Mouse (Mus musculus): ENCODE measurements around the gene Tubgcp5. TPM values are rescaled to one million over a fixed set of nuclear protein-coding genes. Genes with fewer than 3 reads are reported as not detected.

The Tubgcp5 gene
- total RNA-seq, 2 experiments from 2014 or later: 14.5 to 14.7 TPM

GRCm38 (mm10) chr7:55846606-55847312, 52.8 kb downstream of the Tubgcp5 start:
- ATAC-seq (replicated peaks; ENCODE audit: low FRiP score, poor library complexity, severe bottlenecking): no peak

DNA sequence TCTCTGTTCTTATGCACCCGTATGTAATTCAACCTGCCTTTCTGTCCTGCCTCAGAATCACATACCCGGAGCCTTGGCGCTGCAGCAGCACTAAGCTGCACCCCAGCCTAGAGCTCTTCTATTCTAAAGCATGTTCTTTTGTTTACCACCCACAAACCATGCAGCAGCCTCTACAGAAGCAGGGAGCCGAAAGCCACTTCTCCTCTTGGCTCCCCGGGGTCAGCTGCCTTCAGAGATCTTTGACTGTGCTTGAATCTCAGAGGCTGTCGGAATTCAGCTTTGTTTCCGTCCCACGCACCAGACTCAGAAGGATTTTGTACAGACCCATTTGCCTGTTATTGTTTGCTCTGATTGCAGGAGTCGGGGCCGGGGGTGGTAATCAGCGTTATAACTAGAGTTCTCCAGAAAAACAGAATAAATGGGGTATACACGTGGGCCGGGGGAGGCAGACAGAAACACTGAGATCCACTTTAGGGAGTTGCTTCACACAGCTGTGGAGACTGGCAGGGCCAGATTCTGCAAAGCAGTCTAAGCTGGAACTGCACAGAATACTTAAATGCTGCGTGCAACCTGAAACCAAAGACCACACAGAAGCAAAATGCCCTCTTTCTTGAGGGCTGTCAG, 56.1 kb downstream of the Tubgcp5 start:
- no peak for ATAC-seq (replicated peaks; ENCODE audit: low FRiP score, poor library complexity, severe bottlenecking)

DNA sequence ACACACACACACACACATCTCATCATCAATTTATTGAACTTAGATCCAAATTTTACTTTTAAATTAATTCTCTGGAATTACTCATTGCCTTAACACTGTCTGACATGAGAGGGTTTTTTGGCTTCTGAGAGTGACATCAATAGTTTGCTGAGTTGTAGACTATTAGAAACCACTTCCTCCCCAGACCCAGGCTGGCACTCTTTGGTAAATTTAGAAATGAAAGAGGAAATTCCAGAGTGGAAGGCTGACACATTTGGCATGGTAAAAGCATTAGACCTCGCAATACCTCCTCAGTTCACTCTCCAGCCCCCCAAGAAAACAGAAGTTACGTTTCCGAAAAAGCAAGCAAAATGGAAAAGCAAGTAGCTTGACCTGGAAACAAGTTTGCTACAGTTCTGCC, 58.8 kb downstream of the Tubgcp5 start:
- ATAC-seq (replicated peaks; ENCODE audit: low FRiP score, poor library complexity, severe bottlenecking): no peak

DNA sequence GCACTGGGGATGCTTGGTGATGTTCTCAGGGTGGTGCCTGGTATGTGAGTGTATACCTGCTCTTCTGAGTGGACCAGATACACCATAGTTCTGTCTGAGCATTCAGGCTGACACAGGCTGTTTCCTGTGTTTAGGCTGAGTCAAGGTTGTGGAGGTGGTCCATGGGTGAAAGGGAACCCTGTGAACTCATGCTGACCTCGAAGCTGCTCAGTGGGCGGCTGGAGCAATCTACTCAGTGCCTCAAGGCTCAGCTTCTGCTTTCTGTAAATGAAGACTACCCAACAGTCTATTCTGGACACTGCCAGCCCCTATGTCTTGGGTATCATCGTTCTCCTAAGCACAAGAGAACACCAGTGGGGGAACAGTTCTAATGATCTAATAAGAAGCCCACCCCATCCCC, 61.6 kb downstream of the Tubgcp5 start:
- no peak for ATAC-seq (replicated peaks; ENCODE audit: low FRiP score, poor library complexity, severe bottlenecking)

DNA sequence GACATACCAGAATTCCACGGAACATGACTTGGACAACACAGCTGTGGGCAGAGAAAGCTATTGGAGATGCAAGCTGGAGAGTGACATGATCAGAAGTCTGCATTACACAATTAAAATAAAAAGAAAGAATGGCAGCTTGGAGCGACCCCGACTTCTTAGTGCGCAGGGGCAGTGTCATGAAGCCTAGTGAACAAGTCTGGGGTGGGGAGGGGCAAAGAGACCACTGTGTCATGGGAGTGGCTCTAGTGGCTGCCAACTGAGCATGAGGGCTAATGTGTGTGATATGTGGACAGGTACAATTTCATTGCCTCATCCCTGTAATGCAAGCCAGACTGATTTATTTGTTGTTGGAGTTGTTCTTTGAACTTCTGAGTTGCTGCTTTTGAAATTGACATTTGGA, 62.8 kb downstream of the Tubgcp5 start:
- no peak for ATAC-seq (replicated peaks; ENCODE audit: low FRiP score, poor library complexity, severe bottlenecking)

DNA sequence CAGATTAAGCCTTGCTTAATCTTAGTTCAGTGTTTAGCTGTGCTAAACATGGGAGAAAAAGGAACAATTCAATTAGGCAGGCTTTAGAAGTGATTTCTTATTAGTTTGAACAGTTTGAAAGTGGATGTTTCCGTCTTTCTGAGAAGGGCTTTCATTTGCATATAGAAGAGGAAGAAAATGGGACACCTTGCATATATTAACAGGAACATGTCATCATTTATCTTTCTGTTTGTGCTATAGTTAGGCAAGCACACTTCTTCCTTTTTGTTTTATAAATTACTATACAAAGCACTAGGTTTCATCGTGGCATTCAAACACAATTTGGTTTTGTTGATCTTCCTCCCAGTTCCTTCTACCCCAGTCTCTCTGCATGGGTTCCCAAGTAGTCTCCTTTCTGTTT, 63.8 kb downstream of the Tubgcp5 start:
- ATAC-seq (replicated peaks; ENCODE audit: low FRiP score, poor library complexity, severe bottlenecking): no peak

DNA sequence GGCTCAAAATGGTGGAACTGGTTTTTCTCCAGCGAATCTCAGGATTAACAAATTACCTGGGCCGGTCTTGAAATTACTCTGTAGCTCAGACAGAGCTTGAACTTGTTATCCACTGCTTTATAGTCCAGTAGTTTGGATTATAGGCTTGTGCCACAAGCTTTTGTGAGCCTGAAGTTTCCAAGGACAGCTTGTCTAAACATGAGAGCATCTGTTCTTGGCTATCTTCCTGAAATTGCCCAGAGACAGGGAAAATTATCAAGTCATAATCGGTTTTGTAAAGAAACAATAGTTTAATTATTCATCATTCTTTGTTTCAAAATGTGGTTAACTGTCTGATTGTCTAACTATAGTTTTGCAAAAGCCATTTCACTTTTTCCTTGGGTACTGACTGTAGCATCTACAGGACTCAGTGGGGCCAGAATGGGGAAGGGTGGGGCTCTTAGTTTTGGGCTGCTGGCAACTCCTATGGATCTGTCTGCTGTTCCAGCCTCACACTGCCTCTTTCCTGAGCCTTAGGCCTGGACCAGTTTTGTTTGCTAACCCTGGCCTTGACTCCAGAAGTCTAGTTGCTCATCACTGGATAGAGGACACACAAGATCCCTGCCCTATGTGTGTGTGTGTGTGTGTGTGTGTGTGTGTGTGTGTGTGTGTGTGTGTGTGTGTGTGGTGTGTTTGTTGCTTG, 65.0 kb downstream of the Tubgcp5 start:
- ATAC-seq (replicated peaks; ENCODE audit: low FRiP score, poor library complexity, severe bottlenecking): no peak

- no peak for ATAC-seq (replicated peaks; ENCODE audit: low FRiP score, poor library complexity, severe bottlenecking)
Measured at GRCm38 (mm10) chr7:55859518-55859872, 65.5 kb downstream of the Tubgcp5 start.

DNA sequence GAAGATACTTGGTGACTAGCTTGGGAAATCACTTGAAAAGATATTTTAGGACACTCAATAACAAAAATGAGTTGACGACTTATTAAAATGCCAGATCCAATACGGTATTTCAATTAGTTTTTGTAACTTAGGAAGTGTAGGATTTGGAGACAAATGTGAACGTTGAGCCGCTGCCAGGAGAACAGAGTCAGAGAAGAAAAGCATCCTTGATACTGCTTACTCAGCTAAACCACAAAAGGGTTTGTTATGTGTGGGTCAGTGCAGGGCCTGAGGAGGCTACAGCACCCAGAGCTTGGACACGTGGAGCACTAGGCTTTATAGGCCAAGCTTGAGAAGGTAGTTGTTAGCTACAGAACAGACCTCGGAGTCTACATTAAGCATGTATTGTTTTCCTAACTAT, 66.0 kb downstream of the Tubgcp5 start:
- ATAC-seq (replicated peaks; ENCODE audit: low FRiP score, poor library complexity, severe bottlenecking): no peak

DNA sequence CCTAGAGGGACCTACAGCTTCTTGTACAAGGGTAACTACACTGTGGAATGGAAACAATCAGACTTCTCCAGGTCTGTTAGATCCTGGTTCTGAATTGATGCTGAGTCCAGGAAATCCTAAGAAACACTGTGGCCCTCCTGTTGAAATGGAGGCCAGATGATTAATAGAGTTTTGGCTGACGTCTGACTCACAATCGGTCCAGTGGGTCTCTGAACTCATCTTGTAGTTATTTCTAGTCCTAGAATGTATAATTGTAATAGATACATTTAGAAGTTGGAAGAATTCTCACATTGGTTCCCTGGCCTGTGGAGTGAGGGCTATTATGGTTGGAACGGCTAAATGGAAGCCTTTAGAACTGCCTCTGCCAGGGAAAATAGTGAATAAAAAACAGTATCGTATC, 67.2 kb downstream of the Tubgcp5 start:
- ATAC-seq (replicated peaks; ENCODE audit: low FRiP score, poor library complexity, severe bottlenecking): no peak

DNA sequence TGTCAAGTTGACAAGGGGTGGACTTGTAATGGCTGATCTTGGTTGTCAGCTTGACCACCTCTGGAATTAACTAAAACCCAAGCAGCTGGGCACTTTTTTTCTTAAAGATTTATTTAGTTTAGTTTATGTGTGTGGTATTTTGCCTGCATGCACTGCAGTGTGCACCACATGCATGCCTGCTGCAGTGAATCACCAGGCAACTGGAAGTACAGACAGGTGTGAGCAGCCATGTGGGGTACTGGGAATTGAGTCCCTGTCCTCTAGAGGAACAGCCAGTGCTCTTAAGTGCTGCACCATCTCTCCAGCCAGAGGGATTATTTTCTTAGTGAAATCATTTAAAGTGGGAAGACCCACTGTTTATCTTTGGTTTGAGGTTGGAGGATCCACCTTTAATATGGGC, 71.1 kb downstream of the Tubgcp5 start:
- no peak for ATAC-seq (replicated peaks; ENCODE audit: low FRiP score, poor library complexity, severe bottlenecking)

GRCm38 (mm10) chr7:55865750-55866416, 71.9 kb downstream of the Tubgcp5 start:
- ATAC-seq (replicated peaks; ENCODE audit: low FRiP score, poor library complexity, severe bottlenecking): no peak

DNA sequence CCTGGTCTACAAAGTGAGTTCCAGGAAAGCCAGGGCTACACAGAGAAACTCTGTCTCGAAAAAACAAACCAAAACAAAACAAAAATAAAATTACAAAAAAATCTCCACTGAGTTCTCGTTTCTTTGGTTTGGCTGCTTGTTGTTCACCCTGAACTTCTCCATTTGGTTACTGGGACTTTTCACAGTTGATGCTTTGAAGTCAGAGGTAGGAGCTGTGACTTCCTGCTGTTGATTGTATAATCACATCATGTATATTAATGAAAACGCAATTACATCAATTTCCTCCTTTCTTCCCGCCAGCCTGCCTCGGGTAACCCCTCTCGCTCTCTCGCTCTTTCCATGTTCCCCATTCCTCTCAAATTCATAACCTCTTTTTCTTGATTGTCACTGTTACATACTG, 74.3 kb downstream of the Tubgcp5 start:
- ATAC-seq (replicated peaks; ENCODE audit: low FRiP score, poor library complexity, severe bottlenecking): no peak

- ATAC-seq (replicated peaks; ENCODE audit: low FRiP score, poor library complexity, severe bottlenecking): no peak
Measured at GRCm38 (mm10) chr7:55869220-55869619, 75.3 kb downstream of the Tubgcp5 start.

GRCm38 (mm10) chr7:55870340-55871020, 76.5 kb downstream of the Tubgcp5 start:
- ATAC-seq (replicated peaks; ENCODE audit: low FRiP score, poor library complexity, severe bottlenecking): no peak

GRCm38 (mm10) chr7:55871476-55871875, 77.5 kb downstream of the Tubgcp5 start:
- no peak for ATAC-seq (replicated peaks; ENCODE audit: low FRiP score, poor library complexity, severe bottlenecking)

DNA sequence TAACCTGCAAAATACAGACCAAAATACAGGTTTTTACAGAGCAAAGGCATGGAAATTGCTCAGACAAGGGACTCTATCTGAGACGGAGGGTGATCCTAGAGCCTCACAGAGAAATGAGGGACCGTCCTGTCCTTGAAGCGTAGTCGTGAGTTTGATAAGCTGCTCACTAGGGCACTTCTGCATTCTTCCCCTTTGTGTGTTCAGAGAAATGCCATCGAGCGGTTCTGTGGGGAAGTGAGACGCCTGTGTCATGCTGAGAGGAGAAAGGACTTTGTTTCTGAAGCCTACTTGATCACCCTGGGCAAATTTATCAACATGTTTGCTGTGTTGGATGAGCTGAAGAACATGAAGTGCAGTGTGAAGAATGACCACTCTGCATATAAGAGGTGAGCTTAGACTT, 80.7 kb downstream of the Tubgcp5 start:
- no peak for ATAC-seq (replicated peaks; ENCODE audit: low FRiP score, poor library complexity, severe bottlenecking)

GRCm38 (mm10) chr7:55877721-55878120, 83.8 kb downstream of the Tubgcp5 start:
- no peak for ATAC-seq (replicated peaks; ENCODE audit: low FRiP score, poor library complexity, severe bottlenecking)

GRCm38 (mm10) chr7:55880882-55881281, 86.9 kb downstream of the Tubgcp5 start:
- no peak for ATAC-seq (replicated peaks; ENCODE audit: low FRiP score, poor library complexity, severe bottlenecking)

All from erythroid progenitor cell, adult 5-6 weeks (primary cell).